Mouse (Mus musculus) kidney, postnatal 25 days (tissue): ENCODE measurements around the gene Liph.
A peak's percentile ranks its signal among the peaks of the same experiment; 100 is the strongest.
"Not testable (repeated sequence)": the region's sequence is repeated elsewhere in the genome, so short reads cannot be mapped to it uniquely, and the experiment has no call there.

ENCODE experiments used
- DNase-seq, 2 experiments: peaks; one replicate each; pipeline ENCODE4 v3.0.0; 2021; ENCODE audit warnings: mixed read lengths in 2 of 2

Gene Liph

DNA sequence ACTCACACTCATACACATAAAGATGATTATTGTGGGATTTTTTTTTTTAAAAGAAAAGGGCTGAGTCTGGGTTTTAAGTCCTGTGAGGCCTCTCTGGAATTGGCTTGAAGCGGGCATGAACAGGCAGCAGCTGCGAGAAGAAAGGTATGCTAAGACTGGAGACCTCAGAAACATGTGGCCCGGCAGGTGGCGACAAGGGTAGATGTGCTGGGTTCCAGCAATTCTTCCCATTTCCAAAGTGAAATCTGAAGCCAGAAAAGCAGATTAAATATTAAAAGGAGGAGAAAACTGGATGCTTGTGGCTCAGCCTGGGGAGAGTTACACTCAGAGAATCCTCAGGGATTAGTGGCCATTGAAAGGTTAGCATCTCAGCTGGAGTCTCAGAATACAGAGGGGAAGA lies 24.0 kb downstream of the Liph start:
- DNase-seq = no peak

DNA sequence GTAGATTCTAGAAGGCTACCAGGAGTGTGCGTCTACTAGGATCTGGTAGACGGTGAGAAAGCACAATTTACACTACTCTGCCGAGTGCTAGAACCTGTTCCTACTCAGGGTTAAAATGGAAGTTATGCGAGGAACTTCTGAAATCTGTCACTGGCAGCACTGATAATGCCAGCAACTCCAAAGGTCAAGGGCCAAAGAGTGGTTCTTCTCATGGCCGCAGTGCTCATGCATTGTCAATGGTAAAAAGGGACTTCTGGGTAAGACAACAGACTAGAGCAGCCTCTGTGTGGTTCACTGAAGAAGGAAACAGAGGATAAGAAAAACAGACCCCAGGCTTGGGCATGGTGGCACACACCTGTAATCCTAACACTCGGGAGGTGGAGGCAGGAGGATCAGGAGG lies 24.9 kb downstream of the Liph start:
- DNase-seq = no peak

DNA sequence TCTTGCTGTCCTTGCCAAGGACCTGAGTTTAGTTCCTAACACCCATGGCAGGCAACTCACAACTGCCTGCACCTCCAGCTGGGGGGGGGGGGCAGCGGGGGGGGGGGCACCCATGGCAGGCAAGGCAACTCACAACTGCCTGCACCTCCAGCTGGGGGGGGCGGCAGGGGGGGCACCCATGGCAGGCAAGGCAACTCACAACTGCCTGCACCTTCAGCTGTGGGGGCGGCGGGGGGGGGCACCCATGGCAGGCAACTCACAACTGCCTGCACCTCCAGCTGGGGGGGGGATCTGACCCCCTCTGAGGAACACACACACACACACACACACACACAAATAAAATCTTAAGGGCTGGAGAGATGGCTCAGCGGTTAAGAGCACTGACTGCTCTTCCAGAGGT lies 25.6 kb downstream of the Liph start:
- DNase-seq = no peak

DNA sequence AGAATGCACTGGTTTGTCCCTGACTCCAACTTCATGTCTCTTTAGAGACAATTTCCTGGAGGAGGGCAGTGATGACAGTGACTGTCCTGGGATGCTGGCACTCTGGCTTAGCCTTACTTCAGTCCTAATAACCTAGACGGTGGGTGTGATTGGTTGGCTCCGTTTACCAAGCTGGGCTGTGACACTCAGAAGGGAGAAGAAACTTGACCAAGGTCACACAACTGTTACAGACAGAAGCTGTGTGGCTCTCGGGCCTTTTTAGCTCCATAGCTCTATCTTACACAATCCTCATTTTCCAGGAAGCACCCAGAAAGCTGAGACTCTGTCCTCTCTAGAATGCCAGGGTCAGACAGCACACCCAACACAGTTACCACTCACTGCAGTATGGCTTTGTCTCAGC lies 29.9 kb downstream of the Liph start:
- no peak for DNase-seq

DNA sequence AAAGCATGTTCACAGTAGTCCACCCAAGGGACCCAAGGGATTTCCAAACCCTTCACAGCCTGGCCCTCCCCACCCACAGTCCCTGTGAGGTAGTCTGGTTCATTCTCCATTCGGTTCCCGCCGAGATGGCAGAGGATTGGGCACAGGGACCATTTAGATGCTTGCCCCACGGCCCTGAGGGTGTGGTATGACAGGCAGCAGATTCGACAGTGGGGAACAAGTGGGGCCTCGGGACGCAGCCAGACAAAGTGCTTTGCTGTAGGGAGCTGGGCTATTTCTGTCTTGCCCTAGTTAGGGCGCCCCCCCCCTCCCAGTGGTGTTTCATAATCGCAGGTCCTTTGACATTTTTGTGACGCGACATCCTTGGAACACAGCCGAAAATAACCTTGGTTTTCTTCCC lies 39.9 kb downstream of the Liph start:
- no peak for DNase-seq

DNA sequence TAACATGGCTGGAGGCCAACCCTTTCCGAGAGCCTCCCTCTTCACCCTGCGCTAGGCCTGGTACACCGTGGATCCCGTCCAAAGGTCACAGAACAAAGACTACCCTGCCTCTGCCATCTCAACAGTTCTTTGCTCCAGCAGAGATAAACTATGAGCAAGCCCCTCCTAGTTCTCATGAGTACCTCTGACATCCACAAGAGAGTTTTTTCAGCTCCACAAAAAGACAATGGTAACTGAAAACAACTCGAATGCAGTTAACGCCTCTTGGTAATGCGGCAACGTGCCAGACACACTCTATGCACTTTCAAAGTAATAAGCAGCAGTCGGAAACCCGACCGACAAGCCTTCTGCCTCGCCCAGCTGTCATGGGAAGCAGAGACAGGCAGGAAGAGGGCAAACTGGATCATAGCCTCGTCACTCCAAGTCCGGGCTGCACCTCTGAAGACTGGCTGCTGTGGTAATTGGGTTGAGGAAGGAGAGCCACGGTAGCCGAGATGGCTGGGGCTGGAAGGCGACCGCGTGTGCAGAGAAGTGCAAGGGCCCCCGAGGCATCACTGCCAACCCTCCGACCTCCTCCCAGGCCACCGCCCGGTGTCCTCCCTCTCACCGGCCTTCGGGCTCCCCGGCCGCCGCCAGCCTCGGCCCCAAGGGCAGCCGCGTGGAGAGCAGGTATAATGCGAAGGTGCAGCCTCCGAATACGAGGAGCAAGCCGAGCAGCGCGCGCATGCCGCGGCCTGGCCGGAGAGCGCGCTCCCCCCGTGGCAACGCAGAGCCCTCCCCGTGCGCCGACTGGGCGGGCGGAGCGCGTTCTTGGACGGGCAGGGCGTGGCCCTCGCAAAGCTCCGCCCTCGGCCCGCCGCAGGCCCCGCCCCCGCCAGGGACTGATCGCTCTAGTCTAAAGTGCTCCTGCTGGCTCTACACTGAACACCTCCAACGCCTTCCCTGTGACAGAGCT lies 48.4 kb downstream of the Liph start, which contains the start of gene Tmem41a:
TSS of gene Tmem41a (minus strand) at position 792 of the 955 bp plus-strand sequence.
- DNase-seq = peak; percentile 91 to 92

DNA sequence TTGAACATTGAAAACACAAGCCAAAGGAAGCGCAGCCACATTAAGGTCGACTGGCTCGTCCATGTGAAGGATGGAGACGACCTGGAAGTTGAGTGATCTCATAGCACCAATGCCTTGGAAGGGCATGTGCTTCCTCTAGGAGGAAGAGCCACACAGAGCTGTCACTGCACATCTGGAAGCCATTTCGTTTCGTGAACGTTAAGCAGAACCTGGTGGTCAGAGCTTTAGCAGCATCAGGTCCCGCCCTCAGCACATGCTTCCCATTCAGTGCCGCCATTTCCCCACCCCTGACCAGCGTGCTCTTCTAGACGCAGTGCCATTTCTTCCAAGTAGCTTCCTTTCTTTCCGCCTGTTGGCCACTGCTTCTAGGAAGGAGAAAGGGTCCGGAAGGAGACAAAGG lies 67.0 kb downstream of the Liph start:
- no peak for DNase-seq

DNA sequence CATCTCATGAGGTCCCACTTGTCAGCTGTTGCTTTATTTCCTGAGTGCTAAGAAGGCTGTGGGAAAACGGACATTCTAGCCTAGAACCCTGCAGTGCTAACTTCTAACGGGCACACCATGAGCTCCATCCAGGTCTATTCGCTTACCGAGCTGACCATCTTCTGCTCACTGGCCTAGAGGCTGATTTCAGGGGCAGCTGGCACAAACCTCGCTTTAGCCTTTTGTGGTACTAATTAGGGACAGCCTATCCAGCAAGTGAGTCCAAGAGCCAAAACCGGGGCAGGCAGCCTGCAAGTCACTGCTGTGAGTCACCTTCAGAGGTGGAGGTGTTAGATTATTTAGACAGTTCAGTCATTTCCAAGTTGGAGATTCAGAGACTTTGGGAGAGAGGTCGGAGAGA lies 78.8 kb downstream of the Liph start:
- no peak for DNase-seq

DNA sequence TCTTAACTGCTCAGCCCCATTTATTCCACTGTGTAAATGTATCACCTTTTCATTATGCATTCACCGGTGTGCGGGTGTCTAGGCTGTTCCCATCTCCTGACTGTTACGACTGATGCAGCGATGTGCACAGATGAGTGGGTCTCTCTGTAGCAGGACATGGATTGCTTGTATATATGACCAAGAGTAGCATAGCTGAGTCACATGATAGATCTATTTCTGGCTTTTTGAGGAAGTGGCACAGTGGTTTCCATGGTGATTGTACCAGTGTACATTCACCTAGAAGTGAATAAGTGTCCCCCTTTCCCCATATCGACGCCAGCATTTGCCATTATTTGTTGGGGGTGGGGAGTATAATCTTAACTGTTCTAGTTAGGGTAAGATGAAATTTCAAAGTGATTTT lies 82.1 kb downstream of the Liph start:
- DNase-seq = no peak

DNA sequence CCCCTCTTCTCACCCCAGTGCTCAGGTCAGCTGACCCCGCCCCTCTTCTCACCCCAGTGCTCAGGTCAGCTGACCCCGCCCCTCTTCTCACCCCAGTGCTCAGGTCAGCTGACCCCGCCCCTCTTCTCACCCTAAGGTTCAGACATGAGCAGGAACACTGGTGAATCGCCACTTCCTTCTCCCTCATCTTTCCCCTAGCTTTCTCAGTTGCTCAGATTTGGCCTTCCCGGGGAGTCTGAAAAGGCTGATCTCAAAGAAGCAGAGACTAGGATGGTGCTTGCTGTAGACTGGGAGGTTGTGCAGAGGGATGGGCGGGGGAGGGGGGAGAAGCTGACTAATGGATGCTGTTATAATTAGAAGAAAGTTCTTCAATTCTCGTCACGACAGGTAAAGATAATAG lies 86.6 kb downstream of the Liph start:
- not testable (repeated sequence) for DNase-seq

DNA sequence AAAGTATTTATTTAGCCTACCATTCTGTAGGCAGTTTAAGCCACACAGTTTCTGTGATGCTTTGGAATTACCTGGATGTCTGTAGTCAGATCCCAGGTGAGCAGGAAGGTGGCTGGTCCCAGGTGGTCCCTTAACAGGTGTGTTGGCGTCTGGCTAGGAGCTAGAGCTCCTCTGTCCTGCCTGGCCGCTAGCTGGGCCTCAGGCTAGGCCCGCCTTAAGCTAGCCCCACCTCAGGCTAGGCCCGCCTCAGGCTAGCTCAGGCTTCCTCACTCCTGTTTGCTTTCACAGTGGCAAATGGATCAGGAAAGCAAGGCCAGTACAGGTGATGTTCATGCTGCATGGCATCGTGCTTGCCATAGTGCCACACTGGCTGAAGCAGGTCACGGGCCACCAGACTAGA lies 88.6 kb downstream of the Liph start:
- no peak for DNase-seq

DNA sequence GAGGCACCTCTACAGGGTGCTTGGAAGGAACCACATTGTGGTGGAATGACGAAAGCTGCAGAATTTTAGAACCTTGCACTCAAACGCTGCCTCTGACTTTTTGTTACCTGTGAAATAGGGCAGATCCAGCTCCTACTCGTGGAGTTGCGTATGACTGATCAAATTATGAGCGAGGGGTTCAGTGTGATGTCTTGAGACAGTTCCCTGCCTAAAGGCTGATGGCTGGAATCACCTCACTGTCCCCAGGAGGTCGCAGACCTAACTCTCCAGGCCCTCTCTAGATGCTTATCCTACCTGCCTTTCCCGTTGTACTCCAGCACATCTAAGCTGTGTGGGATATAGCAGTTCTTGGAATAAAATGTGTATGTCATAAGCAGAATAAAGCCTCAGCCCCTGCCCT lies 89.5 kb downstream of the Liph start:
- no peak for DNase-seq

DNA sequence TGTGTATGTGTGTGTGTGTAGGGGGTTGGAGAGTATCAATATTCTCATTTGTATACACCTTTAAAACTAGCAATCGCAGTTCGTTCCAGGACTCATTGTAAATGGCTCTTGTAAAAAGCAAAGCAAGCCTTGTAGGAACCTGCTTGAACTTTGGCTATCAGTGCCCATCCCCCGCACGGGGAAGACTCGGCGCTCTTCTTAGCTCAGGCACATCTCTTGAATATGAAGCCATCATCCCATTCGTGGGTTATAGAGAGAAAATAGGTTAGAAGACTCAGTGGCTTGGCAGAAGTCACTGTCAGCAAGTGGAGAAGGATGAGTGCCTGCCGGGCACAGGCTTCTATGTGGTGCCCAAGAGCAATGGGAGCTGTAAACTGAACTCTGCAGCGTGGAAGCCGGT lies 90.8 kb downstream of the Liph start:
- no peak for DNase-seq
